Mouse (Mus musculus) cortical plate, adult 2 months (tissue): ENCODE results near the gene Defa2.
"Not testable (repeated sequence)": the region's sequence is repeated elsewhere in the genome, so short reads cannot be mapped to it uniquely, and the experiment has no call there.

Source experiments
- CTCF ChIP-seq: fragments of 200-500 bp; IDR thresholded peaks from 2 replicates; pipeline ENCODE4 v1.5.1; 2011; ENCODE audit warnings: mild to moderate bottlenecking, control low read depth, low read length; ENCODE audit not compliant: insufficient read depth; ENCODE audit errors: extremely low read depth
- POLR2A ChIP-seq: fragments of 200-500 bp; IDR thresholded peaks from 2 replicates; pipeline ENCODE4 v1.6.1; 2011; ENCODE audit warnings: mild to moderate bottlenecking, low read length, control low read depth; ENCODE audit not compliant: insufficient read depth; ENCODE audit errors: extremely low read depth

GRCm38 (mm10) chr8:21378215-21378614 is at the start of gene Defa2:
- TF ChIP-seq CTCF, POLR2A: not testable (repeated sequence)
